Mouse (Mus musculus): ENCODE measurements around the gene Olfr325.

- TF ChIP-seq EP300 (IDR thresholded peaks at IDR 0.05; ENCODE audit: low read length) (no peak), CHD2 (IDR thresholded peaks at IDR 0.05; ENCODE audit: low read length) (no peak), CHD1 (IDR thresholded peaks at IDR 0.05; ENCODE audit: low read depth, low read length) (no peak), CTCF (conservative IDR thresholded peaks at IDR 0.05 in 1 of 2, IDR thresholded peaks at IDR 0.05 in 1 of 2; ENCODE audit: low read depth in 2 of 2, low read length in 2 of 2) (no peak), POLR2A (IDR thresholded peaks at IDR 0.05; ENCODE audit: low read depth, low read length) (no peak), POLR2AphosphoS2 (IDR thresholded peaks at IDR 0.05; ENCODE audit: low read depth, low read length) (no peak), RCOR1 (conservative IDR thresholded peaks at IDR 0.05; ENCODE audit: low read depth, low read length) (no peak), TCF12 (IDR thresholded peaks at IDR 0.05; ENCODE audit: low read depth, low read length) (no peak), USF2 (conservative IDR thresholded peaks at IDR 0.05; ENCODE audit: low read depth, low read length) (no peak), MAX (IDR thresholded peaks at IDR 0.05; ENCODE audit: low read length) (no peak), RAD21 (IDR thresholded peaks at IDR 0.05; ENCODE audit: low read depth, low read length) (no peak), MAZ (IDR thresholded peaks at IDR 0.05; ENCODE audit: low read depth, low read length) (no peak), UBTF (IDR thresholded peaks at IDR 0.05; ENCODE audit: low read depth, low read length) (no peak), HCFC1 (IDR thresholded peaks at IDR 0.05; ENCODE audit: low read depth, low read length) (no peak)
Observed at GRCm38 (mm10) chr11:58594814-58595213, 17.3 kb downstream of the Olfr325 start, which contains the start of gene Olfr324.
